Mouse (Mus musculus): ENCODE results near the gene Tra2b. TPM values are rescaled to one million over a fixed set of nuclear protein-coding genes. Genes with fewer than 3 reads are reported as not detected.
"Not testable (repeated sequence)": the region's sequence is repeated elsewhere in the genome, so short reads cannot be mapped to it uniquely, and the experiment has no call there.

Tra2b gene
- polyA plus RNA-seq, 1 experiment, result 64.5 TPM

GRCm38 (mm10) chr16:22264232-22264961 is 1.4 kb downstream of the Tra2b start:
- Histone ChIP-seq H3K27ac (replicated peaks; ENCODE audit: low read depth, low read length) (peak overlapping the region; percentile 84), H3K4me3 (ENCODE audit: insufficient read depth, low read depth, low read length) (peak overlapping the region; percentile 95), H3K4me1 (ENCODE audit: control insufficient read depth, insufficient read depth, insufficient read length, low read length) (peaks cover 9% of the 10 kb centered on the region)

- H3K4me1 ChIP-seq (ENCODE audit: control insufficient read depth, insufficient read depth, insufficient read length, low read length), result peaks cover 9% of the 10 kb centered on the region
- peak overlapping the region; percentile 81 for H3K27ac ChIP-seq (replicated peaks; ENCODE audit: low read depth, low read length)
- H3K4me3 ChIP-seq (ENCODE audit: insufficient read depth, low read depth, low read length), result 0 out of 2 replicates have a peak overlapping the region, but pooled peaks have one; percentile 38
Measured at GRCm38 (mm10) chr16:22263124-22263523, 2.7 kb downstream of the Tra2b start.

- no peak overlapping the region for H3K27ac ChIP-seq (replicated peaks; ENCODE audit: low read depth, low read length)
- H3K4me3 ChIP-seq (ENCODE audit: insufficient read depth, low read depth, low read length), result no peak overlapping the region
- peaks cover 9% of the 10 kb centered on the region for H3K4me1 ChIP-seq (ENCODE audit: control insufficient read depth, insufficient read depth, insufficient read length, low read length)
Measured at GRCm38 (mm10) chr16:22261563-22261962, 4.2 kb downstream of the Tra2b start.

- Histone ChIP-seq H3K4me1 (ENCODE audit: control insufficient read depth, insufficient read depth, insufficient read length, low read length) (peaks cover 9% of the 10 kb centered on the region), H3K27ac (replicated peaks; ENCODE audit: low read depth, low read length) (no peak overlapping the region; the same call in 1 of the 2 replicates), H3K4me3 (ENCODE audit: insufficient read depth, low read depth, low read length) (no peak overlapping the region)
Measured at GRCm38 (mm10) chr16:22260423-22261143, 5.2 kb downstream of the Tra2b start.

- H3K4me1 ChIP-seq (ENCODE audit: control insufficient read depth, insufficient read depth, insufficient read length, low read length); H3K27ac ChIP-seq (replicated peaks; ENCODE audit: low read depth, low read length); H3K4me3 ChIP-seq (ENCODE audit: insufficient read depth, low read depth, low read length): not testable (repeated sequence)
Measured at GRCm38 (mm10) chr16:22252255-22252654, 13.6 kb downstream of the Tra2b start.

- Histone ChIP-seq H3K4me1 (ENCODE audit: control insufficient read depth, insufficient read depth, insufficient read length, low read length) (no peaks in the 10 kb centered on the region; the same call in 1 of the 2 replicates), H3K27ac (replicated peaks; ENCODE audit: low read depth, low read length) (no peak overlapping the region), H3K4me3 (ENCODE audit: insufficient read depth, low read depth, low read length) (no peak overlapping the region)
Measured at GRCm38 (mm10) chr16:22250307-22250706, 15.5 kb downstream of the Tra2b start.

GRCm38 (mm10) chr16:22249754-22250153 is 16.1 kb downstream of the Tra2b start:
- no peak overlapping the region for H3K4me3 ChIP-seq (ENCODE audit: insufficient read depth, low read depth, low read length)

GRCm38 (mm10) chr16:22242239-22242866 is 23.5 kb downstream of the Tra2b start:
- no peak overlapping the region for H3K4me3 ChIP-seq (ENCODE audit: insufficient read depth, low read depth, low read length)
- H3K4me1 ChIP-seq (ENCODE audit: control insufficient read depth, insufficient read depth, insufficient read length, low read length), result no peaks in the 10 kb centered on the region
- H3K27ac ChIP-seq (replicated peaks; ENCODE audit: low read depth, low read length), result no peak overlapping the region

More at GRCm38 (mm10) chr16:22249754-22250153, 16.1 kb downstream of the Tra2b start:
- Histone ChIP-seq H3K4me1 (ENCODE audit: control insufficient read depth, insufficient read depth, insufficient read length, low read length) (no peaks in the 10 kb centered on the region; the same call in 1 of the 2 replicates), H3K27ac (replicated peaks; ENCODE audit: low read depth, low read length) (no peak overlapping the region)

- no peak overlapping the region for H3K27ac ChIP-seq (replicated peaks; ENCODE audit: low read depth, low read length)
- no peak overlapping the region for H3K4me3 ChIP-seq (ENCODE audit: insufficient read depth, low read depth, low read length)
- no peaks in the 10 kb centered on the region for H3K4me1 ChIP-seq (ENCODE audit: control insufficient read depth, insufficient read depth, insufficient read length, low read length)
Measured at GRCm38 (mm10) chr16:22241376-22242238, 24.2 kb downstream of the Tra2b start.

- no peaks in the 10 kb centered on the region for H3K4me1 ChIP-seq (ENCODE audit: control insufficient read depth, insufficient read depth, insufficient read length, low read length)
- no peak overlapping the region for H3K4me3 ChIP-seq (ENCODE audit: insufficient read depth, low read depth, low read length)
- H3K27ac ChIP-seq (replicated peaks; ENCODE audit: low read depth, low read length), result no peak overlapping the region
Measured at GRCm38 (mm10) chr16:22240856-22241255, 24.9 kb downstream of the Tra2b start.

GRCm38 (mm10) chr16:22239978-22240377 is 25.8 kb downstream of the Tra2b start:
- no peaks in the 10 kb centered on the region for H3K4me1 ChIP-seq (ENCODE audit: control insufficient read depth, insufficient read depth, insufficient read length, low read length)
- H3K27ac ChIP-seq (replicated peaks; ENCODE audit: low read depth, low read length), result no peak overlapping the region
- H3K4me3 ChIP-seq (ENCODE audit: insufficient read depth, low read depth, low read length), result no peak overlapping the region

- Histone ChIP-seq H3K27ac (replicated peaks; ENCODE audit: low read depth, low read length) (no peak overlapping the region), H3K4me1 (ENCODE audit: control insufficient read depth, insufficient read depth, insufficient read length, low read length) (no peaks in the 10 kb centered on the region), H3K4me3 (ENCODE audit: insufficient read depth, low read depth, low read length) (no peak overlapping the region)
Measured at GRCm38 (mm10) chr16:22238928-22239620, 26.7 kb downstream of the Tra2b start.

GRCm38 (mm10) chr16:22238402-22238801 is 27.4 kb downstream of the Tra2b start:
- not testable (repeated sequence) for H3K27ac ChIP-seq (replicated peaks; ENCODE audit: low read depth, low read length)

GRCm38 (mm10) chr16:22236814-22237213 is 29.0 kb downstream of the Tra2b start:
- Histone ChIP-seq H3K27ac (replicated peaks; ENCODE audit: low read depth, low read length) (no peak overlapping the region), H3K4me1 (ENCODE audit: control insufficient read depth, insufficient read depth, insufficient read length, low read length) (no peaks in the 10 kb centered on the region)

More at GRCm38 (mm10) chr16:22238402-22238801, 27.4 kb downstream of the Tra2b start:
- not testable (repeated sequence) for H3K4me3 ChIP-seq (ENCODE audit: insufficient read depth, low read depth, low read length); H3K4me1 ChIP-seq (ENCODE audit: control insufficient read depth, insufficient read depth, insufficient read length, low read length)

More at GRCm38 (mm10) chr16:22236814-22237213, 29.0 kb downstream of the Tra2b start:
- no peak overlapping the region for H3K4me3 ChIP-seq (ENCODE audit: insufficient read depth, low read depth, low read length)

All from brown adipose tissue, adult 24 weeks (tissue).